Comparison of ENCODE assay signal across 8 mouse cellular contexts in the genomic region with DNA sequence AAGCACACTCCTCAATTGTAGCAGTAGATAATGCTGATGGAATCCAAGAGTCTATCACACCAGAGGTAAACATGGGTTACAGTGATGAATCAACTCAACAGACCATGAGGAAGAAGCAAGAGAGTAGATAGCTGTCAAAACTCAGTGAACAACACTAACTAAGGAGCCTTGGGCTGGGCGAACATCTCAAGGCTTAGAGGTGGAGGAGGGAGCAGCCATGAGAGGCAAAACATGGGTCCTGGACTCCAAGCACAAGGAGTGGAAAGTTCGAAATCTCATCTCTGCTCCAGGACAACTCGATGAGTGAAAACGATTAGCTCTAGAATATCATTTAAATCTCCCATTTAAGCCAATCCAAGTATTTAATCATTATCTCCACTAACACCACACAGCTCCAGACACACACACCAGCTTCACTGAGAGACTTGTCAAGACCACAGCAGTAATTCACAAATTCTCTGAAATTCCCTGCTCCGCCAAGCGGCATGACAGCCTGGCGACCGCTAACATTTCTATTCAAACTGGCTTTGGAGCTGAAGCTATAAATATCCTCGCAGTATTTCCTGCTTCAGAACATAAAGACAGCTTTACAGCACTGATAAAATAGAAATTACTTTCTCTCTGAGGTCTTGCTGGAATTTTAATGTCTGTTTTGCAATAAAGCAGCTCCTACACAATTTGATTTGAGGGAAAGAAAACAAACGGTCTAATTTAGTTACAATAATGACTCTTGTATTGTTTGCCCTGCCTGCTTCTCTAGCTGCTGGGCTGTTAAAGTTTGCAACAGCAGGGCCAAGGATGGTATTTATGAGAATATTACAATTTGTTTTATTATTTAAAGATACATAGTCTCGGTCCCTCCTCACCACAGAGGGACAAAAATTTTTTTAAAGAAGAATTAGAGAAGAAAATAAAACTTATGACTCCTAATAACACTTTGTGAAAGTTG.
DNase-seq lines count a peak whose midpoint lies in the region; ATAC-seq lines count a peak whose summit lies in the region.

No protein-coding gene starts in this region.

- no peaks in the 10 kb centered on the region for H3K4me1 ChIP-seq in hindbrain, embryonic 14.5 days (replicated peaks; ENCODE audit: control insufficient read depth, insufficient read depth, low read length)
- H3K4me1 ChIP-seq in hindbrain, embryonic 13.5 days (replicated peaks): no peaks in the 10 kb centered on the region
- H3K4me1 ChIP-seq in lung, embryonic 16.5 days (replicated peaks; ENCODE audit: control insufficient read depth, insufficient read depth, low read length): no peaks in the 10 kb centered on the region
- H3K4me1 ChIP-seq in forebrain, embryonic 15.5 days: peaks cover 7% of the 10 kb centered on the region
- peaks cover 15% of the 10 kb centered on the region for H3K4me1 ChIP-seq in neural tube, embryonic 13.5 days (replicated peaks)

- ATAC-seq in hindbrain, embryonic 14.5 days (ENCODE audit: low FRiP score): no peak
- no peak for ATAC-seq in hindbrain, embryonic 13.5 days (ENCODE audit: low FRiP score)
- ATAC-seq in lung, embryonic 16.5 days (ENCODE audit: low read depth): peak; percentile 81
- peak; percentile 57; the same call in 1 of the 2 replicates for ATAC-seq in forebrain, embryonic 15.5 days (replicated peaks)
- ATAC-seq in neural tube, embryonic 13.5 days (ENCODE audit: low read depth): peak; percentile 50; the same call in 1 of the 2 replicates

- peak; percentile 25 for DNase-seq in hindbrain, embryonic 14.5 days (ENCODE audit: low spot score)
- no peak for DNase-seq in lung, postnatal 14 days
- no peak for DNase-seq in urinary bladder, adult 2 months (ENCODE audit: low spot score)
- no peak for DNase-seq in spleen, postnatal 4 days (ENCODE audit: low spot score in 2 of 2)

- no peak overlapping the region for H3K4me2 ChIP-seq in hindbrain, embryonic 14.5 days (replicated peaks)
- no peak overlapping the region for H3K4me2 ChIP-seq in hindbrain, embryonic 13.5 days
- no peak overlapping the region for H3K4me2 ChIP-seq in lung, embryonic 16.5 days (ENCODE audit: low read depth, low read length)
- H3K4me2 ChIP-seq in forebrain, embryonic 15.5 days (replicated peaks): no peak overlapping the region
- H3K4me2 ChIP-seq in neural tube, embryonic 13.5 days: peak overlapping the region; percentile 20

- no peak overlapping the region for H3K9ac ChIP-seq in hindbrain, embryonic 14.5 days
- no peak overlapping the region for H3K9ac ChIP-seq in hindbrain, embryonic 13.5 days
- no peak overlapping the region for H3K9ac ChIP-seq in lung, embryonic 16.5 days (ENCODE audit: low read length)
- H3K9ac ChIP-seq in forebrain, embryonic 15.5 days (replicated peaks): no peak overlapping the region
- H3K9ac ChIP-seq in neural tube, embryonic 13.5 days: no peak overlapping the region

- WGBS in hindbrain, embryonic 14.5 days: 67% methylated on average over 11 of the region's 11 CpGs
- 73% methylated on average over 11 of the region's 11 CpGs for WGBS in hindbrain, embryonic 13.5 days
- 45% methylated on average over 11 of the region's 11 CpGs for WGBS in lung, embryonic 16.5 days
- 41% methylated on average over 11 of the region's 11 CpGs for WGBS in forebrain, embryonic 15.5 days
- 25% methylated on average over 11 of the region's 11 CpGs for WGBS in neural tube, embryonic 13.5 days

- no peaks in the 10 kb centered on the region for H3K9me3 ChIP-seq in hindbrain, embryonic 14.5 days (ENCODE audit: control insufficient read depth, low read length)
- H3K9me3 ChIP-seq in hindbrain, embryonic 13.5 days: no peaks in the 10 kb centered on the region
- no peaks in the 10 kb centered on the region for H3K9me3 ChIP-seq in lung, embryonic 16.5 days (ENCODE audit: control insufficient read depth, low read length)
- no peaks in the 10 kb centered on the region for H3K9me3 ChIP-seq in forebrain, embryonic 15.5 days
- H3K9me3 ChIP-seq in neural tube, embryonic 13.5 days: no peaks in the 10 kb centered on the region

- no peak overlapping the region for H3K4me3 ChIP-seq in hindbrain, embryonic 14.5 days (replicated peaks; ENCODE audit: low read length)
- no peak overlapping the region for H3K4me3 ChIP-seq in hindbrain, embryonic 13.5 days
- H3K4me3 ChIP-seq in lung, embryonic 16.5 days (ENCODE audit: low read length): no peak overlapping the region
- no peak overlapping the region for H3K4me3 ChIP-seq in forebrain, embryonic 15.5 days
- no peak overlapping the region for H3K4me3 ChIP-seq in neural tube, embryonic 13.5 days

- H3K27ac ChIP-seq in hindbrain, embryonic 14.5 days: no peak overlapping the region
- no peak overlapping the region for H3K27ac ChIP-seq in hindbrain, embryonic 13.5 days
- H3K27ac ChIP-seq in lung, embryonic 16.5 days (ENCODE audit: low read length): peak overlapping the region; percentile 73
- H3K27ac ChIP-seq in forebrain, embryonic 15.5 days (replicated peaks): peak overlapping the region; percentile 76
- peak overlapping the region; percentile 67 for H3K27ac ChIP-seq in neural tube, embryonic 13.5 days (replicated peaks)

- H3K36me3 ChIP-seq in hindbrain, embryonic 14.5 days (replicated peaks; ENCODE audit: control insufficient read depth, insufficient read depth): no peaks in the 10 kb centered on the region
- no peaks in the 10 kb centered on the region for H3K36me3 ChIP-seq in hindbrain, embryonic 13.5 days
- no peaks in the 10 kb centered on the region for H3K36me3 ChIP-seq in lung, embryonic 16.5 days (ENCODE audit: control insufficient read depth, insufficient read depth, low read length)
- H3K36me3 ChIP-seq in forebrain, embryonic 15.5 days: no peaks in the 10 kb centered on the region
- no peaks in the 10 kb centered on the region for H3K36me3 ChIP-seq in neural tube, embryonic 13.5 days

- no peaks in the 10 kb centered on the region for H3K27me3 ChIP-seq in hindbrain, embryonic 14.5 days (ENCODE audit: control insufficient read depth, insufficient read depth, low read length)
- H3K27me3 ChIP-seq in hindbrain, embryonic 13.5 days: no peaks in the 10 kb centered on the region
- no peaks in the 10 kb centered on the region for H3K27me3 ChIP-seq in lung, embryonic 16.5 days (ENCODE audit: control insufficient read depth, insufficient read depth, low read depth, low read length)
- no peaks in the 10 kb centered on the region for H3K27me3 ChIP-seq in forebrain, embryonic 15.5 days
- H3K27me3 ChIP-seq in neural tube, embryonic 13.5 days: no peaks in the 10 kb centered on the region

Comparison
In these comparisons a context has a peak if more than half of its experiments do, and no peak if none do; other contexts are left out.
1. ATAC-seq: peak in lung, embryonic 16.5 days (single experiment), forebrain, embryonic 15.5 days (single experiment) and neural tube, embryonic 13.5 days (single experiment); none in hindbrain, embryonic 14.5 days (single experiment) and hindbrain, embryonic 13.5 days (single experiment).
2. H3K27ac ChIP-seq: peak in lung, embryonic 16.5 days (single experiment), forebrain, embryonic 15.5 days (single experiment) and neural tube, embryonic 13.5 days (single experiment); none in hindbrain, embryonic 14.5 days (single experiment) and hindbrain, embryonic 13.5 days (single experiment).